Mouse (Mus musculus) thymus, adult 2 months (tissue): ENCODE data around the gene Zfp369.

Source experiments
- CTCF ChIP-seq: fragments of 200-500 bp; IDR thresholded peaks from 2 replicates; pipeline ENCODE4 v1.5.1; 2012; ENCODE audit warnings: mild to moderate bottlenecking, control low read depth, low read length, moderate library complexity, borderline replicate concordance; ENCODE audit not compliant: control insufficient read depth, poor library complexity, insufficient read depth; ENCODE audit errors: extremely low read depth
- POLR2A ChIP-seq: fragments of 200-500 bp; IDR thresholded peaks from 2 replicates; pipeline ENCODE4 v1.6.1; 2012; ENCODE audit warnings: mild to moderate bottlenecking, low read length, control low read depth, moderate library complexity; ENCODE audit not compliant: control insufficient read depth, poor library complexity, insufficient read depth; ENCODE audit errors: extremely low read depth

GRCm38 (mm10) chr13:65243273-65243672 is 35.3 kb upstream of the Zfp369 start:
- TF ChIP-seq POLR2A (no peak), CTCF (no peak)
